Mouse (Mus musculus): ENCODE data around the gene Elovl1. TPM values are rescaled to one million over a fixed set of nuclear protein-coding genes. Genes with fewer than 3 reads are reported as not detected.

The Elovl1 gene
- polyA plus RNA-seq, 1 experiment from 2014 or later: 47.4 TPM

DNA sequence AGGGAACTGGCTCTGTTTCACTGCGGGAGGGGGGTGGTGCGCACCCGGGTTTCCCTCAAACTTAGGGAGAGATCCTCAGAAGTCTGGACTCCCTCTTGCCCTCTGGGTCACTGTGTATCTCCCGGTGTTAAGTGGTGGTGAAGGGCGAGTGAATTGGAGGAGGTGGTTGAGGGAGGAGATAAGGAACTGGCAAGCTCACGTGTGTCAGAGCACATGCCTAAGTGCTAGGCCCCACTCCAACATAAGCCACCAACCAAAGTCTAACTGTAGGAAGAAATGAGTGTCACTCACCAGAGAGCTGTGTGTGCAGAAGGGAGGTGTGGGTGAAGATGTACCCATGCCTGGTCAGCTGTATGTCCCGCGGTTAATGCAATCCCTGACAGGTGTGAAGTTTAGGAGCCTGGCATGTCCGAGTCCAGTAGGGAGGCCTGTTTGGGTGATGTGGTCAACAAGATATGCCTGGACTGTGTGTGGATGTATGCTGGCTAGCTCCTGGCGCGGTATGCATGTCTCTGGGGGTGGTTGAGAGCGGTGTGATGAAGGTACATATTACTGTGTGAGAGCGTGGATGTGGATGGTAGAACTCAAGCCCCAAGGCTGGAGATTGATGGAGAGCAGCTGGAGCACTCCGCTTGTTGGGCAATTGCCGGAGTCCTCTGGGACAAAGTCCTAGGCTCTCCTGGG, 780 bp downstream of the Elovl1 start:
- DNase-seq (ENCODE audit: low spot score): peak; percentile 15

DNA sequence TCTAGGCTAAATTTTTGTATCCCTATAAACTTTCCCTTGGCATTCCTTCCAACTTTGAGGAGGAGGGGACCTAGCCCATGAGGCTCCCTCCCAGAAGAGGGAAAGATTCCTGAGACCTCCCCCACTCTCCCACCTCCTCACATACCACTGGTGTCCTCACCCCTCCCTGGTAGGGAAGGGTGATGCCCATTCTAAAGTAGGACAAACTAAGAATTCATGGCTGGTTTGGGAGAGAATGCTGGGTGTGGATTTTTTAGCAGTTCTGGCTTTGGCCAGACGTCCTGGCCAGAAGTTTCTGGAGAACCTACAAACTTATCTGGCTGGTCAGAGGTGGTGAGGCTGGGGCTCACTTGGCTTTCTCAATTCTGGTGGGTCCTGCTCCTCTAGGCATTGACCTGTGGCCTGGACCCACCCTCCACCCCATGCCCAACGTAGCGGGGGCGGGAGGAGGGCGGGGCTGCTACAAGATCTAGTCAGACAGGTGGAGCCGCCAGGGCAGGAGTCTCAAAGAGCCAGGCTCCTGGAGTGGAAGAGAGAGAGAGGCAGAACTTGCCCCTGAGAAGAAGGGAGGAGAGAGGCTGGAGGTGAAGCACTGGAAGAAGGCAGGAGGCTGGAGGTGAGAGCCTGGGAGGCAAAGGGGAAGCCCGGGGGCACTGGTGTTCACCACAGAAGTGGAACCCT, 1.5 kb downstream of the Elovl1 start:
- no peak for DNase-seq (ENCODE audit: low spot score)

DNA sequence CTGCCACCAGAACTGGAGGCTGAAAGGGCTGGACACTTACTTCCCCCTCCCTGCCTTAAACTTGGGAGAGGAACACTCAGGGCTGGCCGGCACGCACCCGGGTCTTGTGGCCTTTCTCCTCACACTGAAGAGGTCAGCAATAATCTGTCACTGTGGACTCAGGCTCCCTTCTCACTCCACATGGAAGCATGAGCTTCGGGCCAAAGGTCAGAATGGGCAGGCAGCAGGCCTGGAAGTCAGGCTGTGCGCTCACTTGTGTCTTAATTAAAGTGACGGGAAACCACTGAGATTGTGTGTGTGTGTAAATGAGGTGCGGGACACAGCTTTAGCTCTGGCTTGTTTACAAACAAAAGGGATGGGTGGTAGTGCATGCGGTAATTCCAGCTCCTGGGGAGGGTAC, 4.4 kb downstream of the Elovl1 start:
- no peak for DNase-seq (ENCODE audit: low spot score)

DNA sequence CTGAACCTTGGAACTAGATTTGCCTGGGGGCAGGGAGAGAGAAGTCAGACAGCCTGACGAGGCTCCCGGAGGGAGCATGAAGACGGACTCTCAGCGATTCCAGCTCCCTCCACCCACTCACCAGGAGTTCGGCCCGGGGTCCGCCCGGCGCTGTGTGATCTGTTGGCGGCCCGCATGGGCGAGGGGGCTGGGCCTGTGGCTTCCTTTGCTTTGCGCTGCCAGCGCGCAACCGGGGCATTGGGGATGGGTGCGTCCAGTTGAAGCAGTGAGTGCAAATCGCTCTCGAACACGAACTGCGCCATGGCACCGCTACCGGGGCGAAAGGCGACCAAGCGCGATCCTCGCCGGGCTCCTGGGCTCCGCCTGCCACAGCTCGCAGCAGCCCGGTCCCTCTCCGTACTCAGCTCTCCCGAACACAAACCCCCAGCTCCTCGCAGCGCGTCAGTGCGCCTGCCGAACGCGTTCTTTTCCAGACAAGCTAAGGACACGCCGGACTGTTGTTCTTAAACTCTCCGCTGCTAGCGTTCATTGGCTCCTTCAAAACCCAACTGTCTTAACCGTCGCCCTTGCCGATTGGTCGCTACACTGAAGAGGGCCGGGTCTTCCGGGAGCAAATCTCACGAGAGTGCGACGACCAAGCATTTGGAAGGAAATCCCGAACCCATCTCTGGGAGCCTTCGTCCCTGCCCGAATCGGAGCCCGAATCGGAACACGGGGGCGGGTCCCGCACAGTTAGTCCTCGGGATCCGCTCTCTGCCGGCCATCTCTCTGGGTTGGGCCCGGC, 9.1 kb downstream of the Elovl1 start, which contains the start of gene Cdc20:
TSS of gene Cdc20 (minus strand) at position 533 of the 784 bp plus-strand sequence.
- DNase-seq (ENCODE audit: low spot score): peak; percentile 95

DNA sequence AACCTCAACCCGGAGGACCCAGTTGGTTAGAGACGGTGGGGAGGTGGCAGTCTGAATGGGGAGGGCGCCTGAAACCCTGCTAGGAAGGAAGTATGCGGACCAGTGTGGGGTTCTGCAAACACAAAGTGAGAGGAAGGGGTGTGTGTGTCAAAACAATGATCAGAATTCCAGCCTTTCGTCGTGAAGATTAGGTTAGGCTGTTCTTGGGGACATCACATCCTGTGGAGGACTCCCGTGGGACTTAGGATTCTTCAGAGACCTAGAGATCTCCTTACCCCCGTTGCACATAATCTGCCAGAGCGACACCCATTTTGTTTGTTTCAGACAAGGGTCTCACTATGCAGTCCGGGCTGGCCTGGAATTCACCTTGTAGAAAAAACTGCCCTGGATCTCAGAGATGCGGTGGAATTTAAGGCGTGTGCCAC, 9.9 kb downstream of the Elovl1 start:
- peak; percentile 60 for DNase-seq (ENCODE audit: low spot score)

DNA sequence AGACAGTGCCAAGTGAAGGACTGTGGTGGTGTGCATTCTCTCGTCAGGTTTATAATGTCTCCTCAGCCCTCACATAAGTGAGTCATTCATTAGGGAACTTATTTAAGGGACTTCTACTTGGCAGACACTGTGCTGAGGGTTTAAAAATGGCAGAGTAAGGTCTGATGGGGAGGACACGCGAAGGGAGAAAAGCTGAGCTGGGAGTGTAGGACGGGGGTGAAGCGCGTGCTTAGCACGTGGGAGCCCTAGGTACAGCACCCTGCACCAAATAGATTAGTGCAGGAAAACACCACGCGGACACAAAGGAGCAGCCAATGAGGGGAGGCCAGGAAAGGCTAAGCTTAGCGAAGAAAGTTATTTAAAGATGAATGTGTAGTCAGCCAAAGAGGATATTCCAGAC, 17.2 kb downstream of the Elovl1 start:
- no peak for DNase-seq (ENCODE audit: low spot score)

DNA sequence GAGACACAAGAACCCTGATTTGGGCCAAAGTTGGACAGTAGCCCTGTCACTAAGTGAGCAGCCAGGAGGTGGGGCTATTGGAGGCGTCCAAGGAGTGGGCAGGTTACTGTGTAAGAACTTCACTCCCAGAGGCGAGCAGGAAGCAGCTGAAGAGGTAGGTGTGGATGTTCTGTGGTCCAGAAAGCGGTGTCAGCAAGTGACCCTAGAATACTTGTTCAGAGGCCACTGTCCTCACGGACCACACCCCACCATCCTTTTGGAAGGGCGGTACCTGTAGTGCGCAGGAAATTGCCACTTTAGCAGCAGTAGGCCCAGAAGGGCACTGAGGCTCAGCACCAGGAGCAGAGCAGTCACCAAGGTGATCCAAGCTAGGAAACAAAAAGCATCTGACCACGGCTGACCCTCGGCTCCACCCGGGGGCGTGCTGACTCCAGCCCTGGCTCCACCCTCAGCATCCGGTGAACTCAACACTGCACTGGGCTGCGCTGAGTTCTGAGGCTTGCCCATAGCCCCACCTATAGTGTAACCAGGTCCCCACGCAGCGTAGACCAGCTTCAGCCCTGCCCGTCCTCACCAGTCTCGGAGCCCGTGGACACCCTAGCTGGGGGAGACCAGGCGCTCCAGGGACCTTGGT, 18.0 kb downstream of the Elovl1 start:
- no peak for DNase-seq (ENCODE audit: low spot score)

DNA sequence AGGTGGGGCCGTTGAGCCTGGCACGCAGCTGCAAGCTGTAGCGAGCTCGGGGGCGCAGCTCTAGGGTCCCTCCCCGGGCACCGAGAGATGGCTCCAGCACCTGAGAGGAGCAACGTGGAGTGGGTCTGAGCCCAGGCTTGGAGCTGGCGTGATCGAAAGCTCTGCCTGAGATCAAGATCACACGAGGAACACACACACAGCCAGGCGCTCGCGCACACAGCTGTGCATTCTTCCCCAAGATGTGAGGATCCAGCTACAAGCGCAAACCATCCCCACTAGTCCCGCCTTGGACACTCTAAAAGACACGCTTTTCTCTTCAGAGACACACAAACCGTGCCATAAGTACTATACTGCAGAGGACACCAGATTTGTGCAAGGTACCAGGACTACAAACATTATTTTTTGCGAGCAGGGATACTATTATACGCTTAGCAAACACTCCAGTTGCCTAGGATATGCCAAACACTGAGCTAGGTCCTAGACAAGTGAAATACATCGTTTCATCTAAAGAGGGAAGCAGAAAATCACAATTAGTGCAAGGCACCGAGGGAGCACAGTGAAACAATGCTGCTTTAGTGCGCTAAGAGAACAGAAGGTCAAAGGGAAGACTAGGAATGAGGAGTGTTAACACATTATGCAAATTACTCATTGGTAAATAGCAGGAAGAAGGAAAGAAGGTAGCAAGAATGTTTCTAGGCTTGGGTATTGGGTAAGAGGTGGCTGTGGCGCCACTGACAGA, 18.7 kb downstream of the Elovl1 start:
- no peak for DNase-seq (ENCODE audit: low spot score)

DNA sequence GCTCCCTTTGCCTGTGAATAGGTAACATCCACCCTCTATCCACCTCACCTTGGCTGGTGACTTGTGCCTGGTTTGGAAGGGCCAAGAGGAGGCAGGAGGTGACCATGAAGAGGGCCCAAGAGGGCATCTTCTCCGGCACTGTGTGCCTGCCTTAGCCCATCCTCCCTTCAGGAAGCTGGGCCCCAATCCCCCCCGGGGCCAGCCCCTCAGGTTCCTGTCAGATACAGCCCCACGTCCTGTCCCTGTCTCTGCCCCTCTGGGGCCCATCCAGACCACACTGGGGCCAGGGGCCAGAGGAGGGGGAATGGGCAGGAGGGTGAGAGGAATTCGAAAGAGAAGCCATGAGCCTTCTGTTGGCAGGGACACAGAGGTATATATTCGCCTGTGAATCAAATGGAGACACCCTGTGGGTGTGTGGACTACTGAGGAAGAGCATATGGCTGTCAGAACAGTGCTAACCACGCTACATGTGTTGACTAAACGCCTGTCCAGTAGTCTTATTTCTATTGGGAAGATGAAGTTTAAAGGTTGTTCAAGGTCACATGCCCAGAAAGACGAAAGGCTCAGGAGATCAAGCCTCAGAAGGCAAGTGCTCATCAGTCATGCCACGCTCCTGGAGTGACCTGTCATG, 29.6 kb downstream of the Elovl1 start, which contains the start of gene Mpl:
TSS of gene Mpl (minus strand) at position 169 of the 631 bp plus-strand sequence.
- no peak for DNase-seq (ENCODE audit: low spot score)

DNA sequence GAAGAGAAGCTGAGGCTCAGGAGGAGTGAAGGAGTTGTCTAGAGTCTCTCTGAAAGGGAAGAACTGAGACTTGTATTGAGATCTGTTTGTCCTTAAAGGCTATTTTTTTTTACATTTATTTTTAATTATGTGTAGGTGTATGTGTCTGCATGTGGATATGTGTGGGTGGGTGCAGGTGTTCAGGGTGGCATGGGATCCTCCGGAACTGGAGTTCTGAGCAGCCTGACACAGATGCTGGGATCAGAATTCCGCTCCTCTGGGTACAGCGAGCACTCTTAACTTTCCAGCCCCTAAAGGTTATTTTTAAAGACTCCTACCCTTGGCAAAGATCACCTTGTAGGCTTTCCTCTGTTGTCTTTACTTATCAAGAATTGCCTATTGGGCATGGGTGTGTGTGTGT, 37.1 kb downstream of the Elovl1 start:
- DNase-seq (ENCODE audit: low spot score): no peak

DNA sequence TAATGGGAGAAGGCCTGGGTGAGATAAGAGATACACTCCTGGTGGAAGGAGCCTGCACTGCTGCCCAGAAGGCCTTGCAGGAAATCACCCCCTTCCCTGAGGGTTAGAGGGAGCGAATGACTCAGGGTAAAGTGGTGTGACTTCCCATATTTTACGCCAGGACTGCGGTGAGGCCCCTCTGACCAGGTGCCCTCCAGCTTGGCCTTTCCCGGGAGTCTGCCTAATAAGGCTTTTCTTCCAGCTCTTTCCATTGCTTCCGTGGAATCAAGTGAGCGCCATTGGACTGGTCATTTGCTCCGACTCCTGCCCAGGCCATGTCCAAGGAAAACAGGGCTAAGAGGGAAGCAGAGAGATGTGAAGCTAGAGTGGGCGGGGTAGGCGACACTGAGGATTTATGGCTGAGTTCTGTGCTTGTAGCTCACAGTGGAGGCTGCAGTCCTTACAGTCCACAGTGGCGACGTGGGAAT, 37.8 kb downstream of the Elovl1 start:
- DNase-seq (ENCODE audit: low spot score): no peak

DNA sequence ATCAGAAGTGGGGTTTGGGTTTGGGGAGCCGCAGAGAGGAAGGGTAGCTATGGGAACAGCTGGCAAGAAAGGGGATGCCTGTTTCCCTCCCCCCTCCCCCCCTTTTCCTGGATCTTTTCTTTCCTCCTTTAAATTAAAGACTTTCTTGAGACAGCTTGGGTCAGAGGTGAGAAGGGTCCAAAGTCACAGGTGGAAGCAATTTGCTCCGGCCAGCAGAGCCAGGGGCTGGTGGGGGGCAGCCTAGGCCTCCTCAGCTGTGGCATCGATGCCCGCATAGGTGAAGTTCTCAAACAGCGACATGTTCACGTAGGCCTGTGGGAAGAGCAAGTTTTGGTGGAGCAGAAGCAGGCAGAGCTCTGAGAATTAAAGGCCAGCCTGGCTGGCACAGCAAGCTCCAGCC, 43.4 kb downstream of the Elovl1 start:
- DNase-seq (ENCODE audit: low spot score): no peak

DNA sequence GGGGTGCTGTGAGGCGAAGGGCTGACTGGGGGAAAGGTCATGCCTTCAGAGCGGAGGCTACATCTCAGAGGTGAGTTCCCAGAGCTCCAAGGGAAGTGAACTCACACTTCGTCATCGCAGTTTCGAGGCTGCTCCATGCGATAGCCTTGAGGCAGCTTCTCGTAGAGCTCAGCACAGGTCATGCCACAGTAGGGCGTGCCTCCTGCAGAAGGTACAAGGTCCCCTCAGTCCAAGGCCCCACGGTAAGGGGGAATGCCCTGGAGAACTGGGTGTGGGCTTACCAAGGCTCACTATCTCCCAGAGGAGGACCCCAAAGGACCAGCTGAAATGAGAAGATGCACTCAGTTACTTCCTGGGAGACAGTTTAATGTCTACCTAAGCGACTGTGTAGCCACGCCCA, 44.8 kb downstream of the Elovl1 start:
- DNase-seq (ENCODE audit: low spot score): no peak

DNA sequence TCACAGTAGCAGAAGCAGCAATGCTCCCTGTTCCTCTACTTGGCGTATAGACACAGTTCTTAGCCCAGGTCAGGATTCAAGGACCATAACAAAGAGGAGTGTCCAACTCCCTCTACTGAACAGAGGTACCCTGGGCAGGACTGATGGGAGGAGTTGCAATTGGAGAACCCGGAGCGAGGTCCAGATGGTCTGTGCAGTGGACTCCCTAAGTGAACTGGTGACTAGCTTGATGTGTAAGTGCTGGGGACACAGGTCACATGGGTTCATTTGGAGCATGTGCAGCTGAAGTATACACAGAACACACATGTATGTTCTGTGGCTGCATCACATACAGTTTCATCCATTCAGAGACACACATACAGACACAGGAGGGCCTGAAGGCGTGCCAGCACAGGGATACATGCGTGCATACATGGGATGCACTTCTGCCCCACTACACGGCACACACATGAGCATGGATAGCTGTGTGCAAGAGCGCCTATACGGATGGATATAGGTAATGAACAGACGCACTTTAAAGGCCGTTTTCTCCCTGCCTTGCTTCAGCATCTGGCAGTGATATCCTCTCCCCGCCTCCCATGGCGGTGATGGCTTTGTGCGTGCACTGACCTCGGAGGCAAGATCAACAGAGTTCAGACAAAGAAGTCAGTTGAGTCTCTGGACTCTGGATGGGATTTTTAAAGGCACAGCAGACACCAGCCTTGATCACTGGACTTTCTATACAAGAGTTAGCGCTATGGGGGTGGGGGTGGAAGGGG, 49.1 kb downstream of the Elovl1 start:
- no peak for DNase-seq (ENCODE audit: low spot score)

Other genes starting within 250 kb of the Elovl1 start
- gene Kdm4a, start 248.1 kb upstream of the Elovl1 start, polyA plus RNA-seq (2015; fragmentation: Nextera tagmentation; extraction: Ambion mirVana): 29.8 and 34.0 TPM in 2 replicates
- 32.2 and 33.7 TPM in 2 replicates for gene Ptprf, start 136.7 kb upstream of the Elovl1 start, polyA plus RNA-seq (2015; fragmentation: Nextera tagmentation; extraction: Ambion mirVana)
- gene Szt2, start 18.8 kb upstream of the Elovl1 start, polyA plus RNA-seq (2015; fragmentation: Nextera tagmentation; extraction: Ambion mirVana): 5.4 and 8.4 TPM in 2 replicates
- 103 and 109 TPM in 2 replicates for gene Med8, start 18.8 kb upstream of the Elovl1 start, polyA plus RNA-seq (2015; fragmentation: Nextera tagmentation; extraction: Ambion mirVana)
- gene Cdc20, start 9.3 kb downstream of the Elovl1 start, polyA plus RNA-seq (2015; fragmentation: Nextera tagmentation; extraction: Ambion mirVana): 241 and 247 TPM in 2 replicates
- gene Mpl, start 29.4 kb downstream of the Elovl1 start, polyA plus RNA-seq (2015; fragmentation: Nextera tagmentation; extraction: Ambion mirVana): 0.33 and 0.39 TPM in 2 replicates
- gene Tie1, start 62.0 kb downstream of the Elovl1 start, polyA plus RNA-seq (2015; fragmentation: Nextera tagmentation; extraction: Ambion mirVana): 6.2 and 8.2 TPM in 2 replicates
- gene 2610528J11Rik, start 98.9 kb downstream of the Elovl1 start, polyA plus RNA-seq (2015; fragmentation: Nextera tagmentation; extraction: Ambion mirVana): 3.0 TPM in 2 replicates
- gene Tmem125, start 116.0 kb downstream of the Elovl1 start, polyA plus RNA-seq (2015; fragmentation: Nextera tagmentation; extraction: Ambion mirVana): 0.60 and 1.1 TPM in 2 replicates
- 0.14 and 0.15 TPM in 2 replicates for gene Cfap57, start 192.7 kb downstream of the Elovl1 start, polyA plus RNA-seq (2015; fragmentation: Nextera tagmentation; extraction: Ambion mirVana)
- gene Ebna1bp2, start 192.7 kb downstream of the Elovl1 start, polyA plus RNA-seq (2015; fragmentation: Nextera tagmentation; extraction: Ambion mirVana): 209 and 229 TPM in 2 replicates
- not detected in 2 replicates for gene Olfr62, start 230.9 kb downstream of the Elovl1 start, polyA plus RNA-seq (2015; fragmentation: Nextera tagmentation; extraction: Ambion mirVana)

All from thymus, postnatal 0 days (tissue).